Mouse (Mus musculus): Measurements from ENCODE around the gene Tbx3.

Gene Tbx3

DNA sequence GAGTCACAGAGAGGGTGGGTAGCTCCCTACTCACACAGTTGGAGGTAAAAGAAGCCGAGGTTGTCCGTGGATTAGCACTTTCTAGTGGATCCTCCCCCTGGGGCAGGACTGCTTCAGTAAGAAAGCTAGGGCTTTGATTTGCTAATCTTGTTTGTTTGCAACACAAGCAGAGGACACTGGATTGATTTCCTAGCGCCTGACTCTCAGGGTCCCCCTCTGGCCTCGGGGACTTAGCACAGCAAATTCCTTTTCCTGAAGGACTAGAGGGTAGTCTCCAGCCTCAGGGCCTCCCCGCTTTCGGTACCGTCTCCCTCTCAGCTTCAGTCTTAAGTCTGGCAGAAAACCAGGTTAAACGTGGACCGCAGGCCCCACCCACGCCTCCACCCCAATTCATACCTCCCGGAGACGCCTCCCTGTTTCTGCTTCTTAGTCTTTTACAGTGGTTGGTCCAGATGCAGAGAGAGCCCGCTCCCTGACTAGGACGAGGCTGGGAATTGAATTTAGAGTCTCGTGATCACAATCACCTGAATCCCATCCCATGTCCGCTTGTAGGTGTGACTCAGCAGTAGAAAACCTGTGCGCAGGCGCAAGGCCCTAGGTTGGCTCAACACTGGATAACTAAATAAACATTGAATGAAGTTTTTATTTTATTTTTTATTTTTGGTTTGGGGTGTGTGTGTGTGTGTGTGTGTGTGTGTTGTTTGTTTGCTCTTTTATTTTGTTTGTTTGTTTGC lies 39.5 kb downstream of the Tbx3 start:
- no peak for DNase-seq

DNA sequence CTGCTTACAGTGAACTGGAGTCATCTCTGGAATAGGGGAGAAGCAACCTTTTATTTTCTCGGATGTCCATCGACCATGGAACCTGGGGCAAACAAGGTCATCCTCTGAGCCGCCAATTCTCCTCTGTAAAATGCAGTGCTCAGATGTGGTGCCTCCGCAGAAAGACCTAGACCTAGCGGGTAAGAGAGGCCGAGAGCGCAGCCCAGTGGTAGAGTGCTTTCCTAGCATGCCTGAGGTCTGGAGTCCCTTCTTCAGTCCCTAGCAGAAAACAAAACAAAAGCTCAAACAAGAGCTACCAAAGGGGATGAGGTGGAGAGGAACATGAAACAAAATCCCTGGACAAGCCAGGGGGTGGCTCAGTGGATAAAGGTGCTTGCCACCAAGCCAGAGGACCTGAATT lies 40.3 kb downstream of the Tbx3 start:
- DNase-seq = no peak

DNA sequence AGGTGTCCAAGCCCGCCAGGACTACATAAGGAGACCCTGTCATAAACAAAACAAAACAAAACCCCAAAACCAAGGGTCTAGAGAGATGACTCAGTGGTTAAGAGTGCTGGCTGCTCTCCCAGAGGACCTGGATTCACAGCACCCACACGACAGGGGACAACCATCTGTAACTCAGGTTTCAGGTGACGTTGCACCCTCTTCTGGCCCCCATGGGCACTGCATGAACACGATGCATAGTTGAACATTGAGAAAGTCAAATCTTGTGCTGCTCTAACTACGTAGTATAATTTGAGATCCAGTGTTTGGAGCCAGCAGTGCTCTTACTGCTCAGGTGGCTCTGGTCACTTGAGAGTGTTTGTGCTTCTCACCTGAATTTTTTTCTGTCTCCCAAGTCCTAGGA lies 41.2 kb downstream of the Tbx3 start:
- DNase-seq = no peak

DNA sequence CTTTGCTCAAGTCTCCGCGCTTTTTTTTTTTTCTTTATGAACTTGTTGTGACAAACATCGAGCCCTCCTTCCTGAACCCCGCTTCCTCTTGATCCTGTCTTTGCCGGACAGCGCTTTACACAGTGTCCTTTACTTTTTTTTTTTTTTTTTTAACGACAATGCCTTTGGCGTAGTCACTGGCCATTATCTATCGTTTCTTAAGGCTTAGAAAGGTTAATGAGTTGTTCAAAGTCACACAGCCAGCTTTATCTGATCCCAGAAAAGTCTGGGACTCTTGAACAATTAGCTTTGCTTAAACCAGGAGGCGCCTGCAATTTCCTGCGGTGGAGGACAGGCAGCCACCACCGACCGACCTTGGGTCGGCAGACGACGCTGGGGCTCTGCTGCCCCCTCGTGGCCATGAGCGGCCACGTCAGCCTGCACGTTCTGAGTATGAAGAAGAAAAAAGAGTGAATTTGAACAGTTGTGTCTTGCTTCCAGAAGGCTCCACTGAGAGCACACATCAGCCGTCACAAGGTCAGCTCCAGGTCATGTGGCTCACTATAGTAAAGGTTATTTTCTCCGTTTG lies 42.3 kb downstream of the Tbx3 start:
- peak; percentile 41 to 53 for DNase-seq

DNA sequence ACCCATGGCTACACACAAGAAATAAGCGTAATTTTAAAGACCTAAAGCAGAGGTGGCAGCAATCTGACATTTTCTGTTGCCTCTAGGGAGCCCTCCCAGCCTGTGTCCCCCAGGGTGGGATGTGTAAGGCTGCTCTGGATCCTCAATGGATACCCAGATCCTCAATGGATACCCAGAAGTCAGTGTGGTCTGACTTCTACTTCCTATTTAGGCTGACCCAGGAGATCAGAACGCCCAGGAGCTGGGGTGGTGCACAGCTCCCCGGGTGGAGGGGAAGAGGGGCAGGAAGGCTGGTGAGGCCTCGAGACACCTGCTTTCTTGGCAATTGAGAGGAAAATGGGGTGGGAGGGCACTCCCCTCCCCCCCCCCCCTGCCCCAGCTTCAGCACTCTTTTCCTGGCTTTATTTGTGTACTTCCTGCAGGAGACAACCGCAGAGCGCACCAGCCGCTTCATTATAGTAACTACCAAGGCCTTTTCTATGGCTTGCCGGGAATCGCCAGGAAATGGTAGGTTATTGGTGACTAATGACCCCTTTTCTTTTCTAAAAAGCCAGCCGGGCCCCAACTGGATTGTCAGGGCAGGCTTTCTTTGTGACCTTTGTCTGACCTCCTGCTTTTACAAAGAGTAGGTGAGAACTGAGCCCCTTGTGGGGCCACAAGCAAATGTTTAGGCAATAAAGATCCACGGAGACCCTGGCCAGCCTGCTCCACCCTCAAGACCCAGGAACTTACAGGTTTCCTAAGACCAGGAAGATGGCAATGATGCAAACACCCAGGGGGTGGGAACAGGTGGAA lies 50.2 kb downstream of the Tbx3 start:
- DNase-seq = no peak

DNA sequence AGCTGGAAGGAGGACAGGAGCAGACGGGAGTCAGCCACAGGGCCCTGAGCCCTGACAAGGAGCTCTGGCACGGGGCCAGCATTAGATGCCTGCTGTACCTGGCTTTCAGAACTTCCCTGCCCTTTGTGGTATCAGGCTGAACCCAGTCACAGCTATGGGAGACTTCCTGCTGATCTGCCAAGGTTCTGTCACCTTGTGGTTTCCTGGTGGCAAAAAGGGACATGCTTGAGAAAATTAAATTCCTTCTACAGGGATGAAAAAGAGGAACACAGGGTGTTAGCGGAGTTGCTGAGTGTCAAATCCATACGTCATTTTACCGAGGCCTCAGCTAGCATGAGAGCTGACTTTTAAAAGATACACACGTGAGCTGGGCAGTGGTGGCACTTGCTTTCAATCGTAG lies 62.5 kb downstream of the Tbx3 start:
- no peak for DNase-seq
